Mouse (Mus musculus) embryonic facial prominence, embryonic 13.5 days (tissue): ENCODE results near the gene Hormad2. TPM values are rescaled to one million over a fixed set of nuclear protein-coding genes. Genes with fewer than 3 reads are reported as not detected.

ENCODE experiments used
- ATAC-seq: fragments of 200-750 bp; cut with Nextera tagmentation; 2 replicates; pipeline ENCODE4 v1.8.0; 2017; ENCODE audit warnings: low read depth; ENCODE audit not compliant: insufficient number of reproducible peaks, insufficient read depth, low FRiP score, low TSS enrichment
- H3K27ac ChIP-seq: fragments of 300-500 bp; sonication (generic); 2 replicates; pipeline ENCODE4 v1.5.1; 2015; ENCODE audit warnings: moderate library complexity, mild to moderate bottlenecking, inconsistent platforms
- H3K27me3 ChIP-seq: fragments of 300-500 bp; sonication (generic); 2 replicates; pipeline ENCODE4 v1.6.1; 2015; ENCODE audit warnings: mild to moderate bottlenecking, inconsistent platforms
- H3K36me3 ChIP-seq: fragments of 300-500 bp; sonication (generic); 2 replicates; pipeline ENCODE4 v1.6.1; 2015; ENCODE audit warnings: mild to moderate bottlenecking, inconsistent platforms
- H3K4me1 ChIP-seq: fragments of 300-500 bp; sonication (generic); 2 replicates; pipeline ENCODE4 v1.6.1; 2015; ENCODE audit warnings: inconsistent platforms
- H3K4me2 ChIP-seq: fragments of 300-500 bp; sonication (generic); 2 replicates; pipeline ENCODE4 v1.6.1; 2015; ENCODE audit warnings: moderate library complexity, mild to moderate bottlenecking, inconsistent platforms
- H3K4me3 ChIP-seq: fragments of 300-500 bp; sonication (generic); 2 replicates; pipeline ENCODE4 v1.5.1; 2015; ENCODE audit warnings: mild to moderate bottlenecking, inconsistent platforms
- H3K9ac ChIP-seq: fragments of 300-500 bp; sonication (generic); 2 replicates; pipeline ENCODE4 v1.6.1; 2015; ENCODE audit warnings: mild to moderate bottlenecking, inconsistent platforms
- H3K9me3 ChIP-seq: fragments of 300-500 bp; sonication (generic); 2 replicates; pipeline ENCODE4 v1.6.1; 2016; ENCODE audit warnings: inconsistent platforms
- WGBS: fragments of 180-500 bp; shearing (Covaris S2); methylation state at CpG from one replicate; pipeline ENCODE4 v1.1.7; 2015; ENCODE audit warnings: mixed read lengths; 5-methylcytosine and 5-hydroxymethylcytosine counted together
- polyA plus RNA-seq: library from polyadenylated mRNA; unstranded; fragments of >200 nt; fragmentation: Nextera tagmentation; extraction: Ambion mirVana; gene quantifications from 2 replicates; pipeline ENCODE4 v1.2.1, GENCODE M21; 2015

The Hormad2 gene
- polyA plus RNA-seq, 1 experiment from 2014 or later: not detected

GRCm38 (mm10) chr11:4298615-4299014, 142.3 kb downstream of the Hormad2 start:
- Histone ChIP-seq H3K4me3 (no peak overlapping the region), H3K27me3 (peaks cover 4% of the 10 kb centered on the region; the same call in 1 of the 2 replicates), H3K4me2 (no peak overlapping the region), H3K36me3 (no peaks in the 10 kb centered on the region), H3K9ac (no peak overlapping the region), H3K27ac (no peak overlapping the region), H3K4me1 (peaks cover 38% of the 10 kb centered on the region), H3K9me3 (no peaks in the 10 kb centered on the region)
- ATAC-seq: no peak
- WGBS: 37% methylated on average over 7 of the region's 7 CpGs

GRCm38 (mm10) chr11:4297753-4298152, 143.2 kb downstream of the Hormad2 start:
- no peaks in the 10 kb centered on the region for H3K36me3 ChIP-seq
- H3K4me3 ChIP-seq: no peak overlapping the region
- H3K9ac ChIP-seq: no peak overlapping the region
- H3K4me1 ChIP-seq: peaks cover 31% of the 10 kb centered on the region
- H3K27ac ChIP-seq: no peak overlapping the region
- H3K9me3 ChIP-seq: no peaks in the 10 kb centered on the region
- 67% methylated on average over 3 of the region's 3 CpGs for WGBS
- no peak for ATAC-seq
- H3K4me2 ChIP-seq: no peak overlapping the region
- H3K27me3 ChIP-seq: peaks cover 4% of the 10 kb centered on the region; the same call in 1 of the 2 replicates

DNA sequence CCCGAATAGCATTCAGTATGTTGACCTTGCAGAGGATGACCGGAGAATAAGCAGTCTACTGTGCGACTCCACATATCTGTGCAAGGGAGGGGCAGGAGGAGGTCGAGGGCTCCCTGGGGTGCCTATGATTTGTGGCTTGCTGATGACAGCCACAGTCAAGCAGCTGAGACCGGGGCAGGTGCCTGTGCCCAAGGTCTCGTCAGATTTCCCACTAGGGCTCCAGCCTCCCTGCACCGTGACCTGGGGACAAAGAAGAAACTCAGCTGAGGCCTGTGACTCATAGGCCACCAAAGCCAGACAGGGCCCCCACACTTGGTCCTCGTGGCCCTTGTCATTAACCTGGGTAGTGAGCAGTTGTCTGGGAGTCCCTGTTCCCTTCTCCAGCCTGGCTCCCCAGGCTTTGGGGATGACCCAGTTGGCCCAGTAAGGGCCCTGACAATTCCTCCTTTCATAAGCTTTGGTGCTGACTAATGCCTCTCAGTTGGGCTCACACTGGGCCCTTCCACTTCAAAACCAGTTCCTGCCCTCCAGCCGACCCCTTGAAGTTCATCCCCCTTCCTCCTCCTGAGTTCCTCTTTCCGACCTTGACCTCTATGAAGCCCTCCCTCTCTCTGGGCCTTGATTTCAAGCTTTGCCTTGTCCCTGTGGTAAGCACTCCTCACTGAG, 144.2 kb downstream of the Hormad2 start:
- 73% methylated on average over 10 of the region's 10 CpGs for WGBS
- H3K4me1 ChIP-seq: peaks cover 21% of the 10 kb centered on the region
- no peak overlapping the region for H3K9ac ChIP-seq
- peaks cover 4% of the 10 kb centered on the region; the same call in 1 of the 2 replicates for H3K27me3 ChIP-seq
- no peak overlapping the region for H3K4me3 ChIP-seq
- no peak overlapping the region for H3K27ac ChIP-seq
- no peaks in the 10 kb centered on the region for H3K36me3 ChIP-seq
- no peak overlapping the region for H3K4me2 ChIP-seq
- H3K9me3 ChIP-seq: no peaks in the 10 kb centered on the region
- no peak for ATAC-seq

Other genes starting within 250 kb of the Hormad2 start
- 6.6 and 7.1 TPM in 2 replicates for gene Castor1, start 222.9 kb downstream of the Hormad2 start, polyA plus RNA-seq
- gene Osm, start 204.7 kb downstream of the Hormad2 start, polyA plus RNA-seq: not detected in 2 replicates
- 0.15 and 0.18 TPM in 2 replicates for gene Lif, start 183.5 kb downstream of the Hormad2 start, polyA plus RNA-seq
- gene Mtmr3, start 153.8 kb upstream of the Hormad2 start, polyA plus RNA-seq: 26.7 and 30.6 TPM in 2 replicates
- gene Gm11032, start 179.0 kb upstream of the Hormad2 start, polyA plus RNA-seq: not detected in 2 replicates
- gene Ascc2, start 196.6 kb upstream of the Hormad2 start, polyA plus RNA-seq: 33.8 and 35.5 TPM in 2 replicates